Mouse (Mus musculus): ENCODE measurements around the gene Sorcs2.

Gene Sorcs2

GRCm38 (mm10) chr5:36118061-36118460, 279.9 kb downstream of the Sorcs2 start:
- no peak for DNase-seq

- DNase-seq, result no peak
Measured at GRCm38 (mm10) chr5:36115519-36115918, 282.4 kb downstream of the Sorcs2 start.

- no peak for DNase-seq
Measured at GRCm38 (mm10) chr5:36113696-36114095, 284.2 kb downstream of the Sorcs2 start.

GRCm38 (mm10) chr5:36112696-36113095, 285.2 kb downstream of the Sorcs2 start:
- no peak for DNase-seq

GRCm38 (mm10) chr5:36111516-36111915, 286.4 kb downstream of the Sorcs2 start:
- no peak for DNase-seq

- DNase-seq, result no peak
Measured at GRCm38 (mm10) chr5:36108339-36108887, 289.5 kb downstream of the Sorcs2 start.

GRCm38 (mm10) chr5:36103483-36103882, 294.5 kb downstream of the Sorcs2 start:
- no peak for DNase-seq

GRCm38 (mm10) chr5:36101129-36101528, 296.8 kb downstream of the Sorcs2 start:
- DNase-seq, result no peak

GRCm38 (mm10) chr5:36100488-36100887, 297.5 kb downstream of the Sorcs2 start:
- no peak for DNase-seq

- no peak for DNase-seq
Measured at GRCm38 (mm10) chr5:36099662-36100061, 298.3 kb downstream of the Sorcs2 start.

GRCm38 (mm10) chr5:36096046-36096445, 301.9 kb downstream of the Sorcs2 start:
- peak; percentile 3 to 15 for DNase-seq

GRCm38 (mm10) chr5:36090036-36090435, 307.9 kb downstream of the Sorcs2 start:
- DNase-seq, result no peak

GRCm38 (mm10) chr5:36089243-36089642, 308.7 kb downstream of the Sorcs2 start:
- no peak for DNase-seq

GRCm38 (mm10) chr5:36086931-36087330, 311.0 kb downstream of the Sorcs2 start:
- no peak for DNase-seq

- no peak for DNase-seq
Measured at GRCm38 (mm10) chr5:36085621-36086020, 312.3 kb downstream of the Sorcs2 start.

- DNase-seq, result no peak
Measured at GRCm38 (mm10) chr5:36083869-36084565, 313.9 kb downstream of the Sorcs2 start.

GRCm38 (mm10) chr5:36081021-36081420, 316.9 kb downstream of the Sorcs2 start:
- DNase-seq, result no peak

- DNase-seq, result peak; percentile 17 to 24
Measured at GRCm38 (mm10) chr5:36075172-36076074, 322.5 kb downstream of the Sorcs2 start.

- no peak for DNase-seq
Measured at GRCm38 (mm10) chr5:36069503-36070360, 328.2 kb downstream of the Sorcs2 start.

- DNase-seq, result no peak
Measured at GRCm38 (mm10) chr5:36067651-36068181, 330.2 kb downstream of the Sorcs2 start.

- no peak for DNase-seq
Measured at GRCm38 (mm10) chr5:36057804-36058322, 340.1 kb downstream of the Sorcs2 start.

- no peak for DNase-seq
Measured at GRCm38 (mm10) chr5:36056921-36057320, 341.0 kb downstream of the Sorcs2 start.

Data from cerebellum, postnatal 36 days (tissue).